Mouse (Mus musculus): ENCODE results near the gene B9d2. TPM values are rescaled to one million over a fixed set of nuclear protein-coding genes. Genes with fewer than 3 reads are reported as not detected.

Gene B9d2
- total RNA-seq, 1 experiment = 5.5 TPM

GRCm38 (mm10) chr7:25702350-25702749 is 21.8 kb downstream of the B9d2 start:
- TF ChIP-seq ZC3H11A (IDR thresholded peaks at IDR 0.05; ENCODE audit: borderline replicate concordance, low read depth, low read length) = no peak
- no peak for TF ChIP-seq ZNF384 (IDR thresholded peaks at IDR 0.05; ENCODE audit: low read depth, low read length)
- TF ChIP-seq CHD2 (IDR thresholded peaks at IDR 0.05; ENCODE audit: low read depth, low read length) = no peak
- no peak for TF ChIP-seq HCFC1 (IDR thresholded peaks at IDR 0.05; ENCODE audit: borderline replicate concordance, insufficient read depth, low read length)
- TF ChIP-seq MAFK (IDR thresholded peaks at IDR 0.05; ENCODE audit: insufficient read depth, low read depth, low read length) = no peak
- Histone ChIP-seq H3K27ac (ENCODE audit: insufficient read depth, low read depth, low read length, poor library complexity, severe bottlenecking) (no peak overlapping the region), H3K4me3 (ENCODE audit: insufficient read depth in 1 of 2, low read depth in 1 of 2, low read length in 2 of 2, poor library complexity in 1 of 2, severe bottlenecking in 1 of 2) (no peak overlapping the region), H3K36me3 (ENCODE audit: control insufficient read depth, insufficient read depth, low read length, poor library complexity, severe bottlenecking) (no peaks in the 10 kb centered on the region), H3K9ac (ENCODE audit: insufficient read depth, low read depth, low read length, poor library complexity, severe bottlenecking) (no peak overlapping the region), H3K9me3 (ENCODE audit: control insufficient read depth, insufficient read depth, low read depth, low read length) (no peaks in the 10 kb centered on the region), H3K4me1 (ENCODE audit: control insufficient read depth in 2 of 2, insufficient read depth in 2 of 2, low read length in 2 of 2, poor library complexity in 1 of 2) (peaks cover 0 to 5% of the 10 kb centered on the region in 2 experiments; a peak in 1 of 4 replicates)
- in situ Hi-C loops (cut with MboI; ENCODE audit: low sequenced_read_pairs in 2 of 2, unreplicated experiment in 2 of 2) = no loop called here
- no peak for DNase-seq (ENCODE audit: low read depth, low spot score)

- in situ Hi-C loops (cut with MboI; ENCODE audit: low sequenced_read_pairs in 2 of 2, unreplicated experiment in 2 of 2) = no loop called here
- H3K4me1 ChIP-seq (ENCODE audit: control insufficient read depth in 2 of 2, insufficient read depth in 2 of 2, low read length in 2 of 2, poor library complexity in 1 of 2) = peaks cover 0 to 13% of the 10 kb centered on the region in 2 experiments; a peak in 1 of 4 replicates
- DNase-seq (ENCODE audit: low read depth, low spot score) = no peak
- no peaks in the 10 kb centered on the region for H3K36me3 ChIP-seq (ENCODE audit: control insufficient read depth, insufficient read depth, low read length, poor library complexity, severe bottlenecking)
- no peak overlapping the region for H3K4me3 ChIP-seq (ENCODE audit: insufficient read depth in 1 of 2, low read depth in 1 of 2, low read length in 2 of 2, poor library complexity in 1 of 2, severe bottlenecking in 1 of 2)
- no peak for TF ChIP-seq MAFK (IDR thresholded peaks at IDR 0.05; ENCODE audit: insufficient read depth, low read depth, low read length)
- TF ChIP-seq CHD2 (IDR thresholded peaks at IDR 0.05; ENCODE audit: low read depth, low read length) = no peak
- no peak for TF ChIP-seq ZNF384 (IDR thresholded peaks at IDR 0.05; ENCODE audit: low read depth, low read length)
- TF ChIP-seq HCFC1 (IDR thresholded peaks at IDR 0.05; ENCODE audit: borderline replicate concordance, insufficient read depth, low read length) = no peak
- TF ChIP-seq ZC3H11A (IDR thresholded peaks at IDR 0.05; ENCODE audit: borderline replicate concordance, low read depth, low read length) = no peak
- H3K9ac ChIP-seq (ENCODE audit: insufficient read depth, low read depth, low read length, poor library complexity, severe bottlenecking) = no peak overlapping the region
- no peaks in the 10 kb centered on the region for H3K9me3 ChIP-seq (ENCODE audit: control insufficient read depth, insufficient read depth, low read depth, low read length)
- no peak overlapping the region for H3K27ac ChIP-seq (ENCODE audit: insufficient read depth, low read depth, low read length, poor library complexity, severe bottlenecking)
Measured at GRCm38 (mm10) chr7:25703793-25704494, 23.4 kb downstream of the B9d2 start.

GRCm38 (mm10) chr7:25704716-25705364 is 24.3 kb downstream of the B9d2 start:
- Histone ChIP-seq H3K4me3 (ENCODE audit: insufficient read depth in 1 of 2, low read depth in 1 of 2, low read length in 2 of 2, poor library complexity in 1 of 2, severe bottlenecking in 1 of 2) (peak overlapping the region; percentile 70 to 71), H3K9me3 (ENCODE audit: control insufficient read depth, insufficient read depth, low read depth, low read length) (no peaks in the 10 kb centered on the region), H3K36me3 (ENCODE audit: control insufficient read depth, insufficient read depth, low read length, poor library complexity, severe bottlenecking) (no peaks in the 10 kb centered on the region), H3K4me1 (ENCODE audit: control insufficient read depth in 2 of 2, insufficient read depth in 2 of 2, low read length in 2 of 2, poor library complexity in 1 of 2) (peaks cover 0 to 15% of the 10 kb centered on the region in 2 experiments; a peak in 1 of 4 replicates), H3K27ac (ENCODE audit: insufficient read depth, low read depth, low read length, poor library complexity, severe bottlenecking) (no peak overlapping the region), H3K9ac (ENCODE audit: insufficient read depth, low read depth, low read length, poor library complexity, severe bottlenecking) (peak overlapping the region; percentile 50; the same call in 1 of the 2 replicates)
- TF ChIP-seq HCFC1 (IDR thresholded peaks at IDR 0.05; ENCODE audit: borderline replicate concordance, insufficient read depth, low read length) = 0 out of 2 replicates have a peak, but pooled peaks have one; percentile 21
- no peak for TF ChIP-seq ZNF384 (IDR thresholded peaks at IDR 0.05; ENCODE audit: low read depth, low read length)
- in situ Hi-C loops (cut with MboI; ENCODE audit: low sequenced_read_pairs in 2 of 2, unreplicated experiment in 2 of 2) = no loop called here
- no peak for DNase-seq (ENCODE audit: low read depth, low spot score)

- Histone ChIP-seq H3K36me3 (ENCODE audit: control insufficient read depth, insufficient read depth, low read length, poor library complexity, severe bottlenecking) (no peaks in the 10 kb centered on the region), H3K9me3 (ENCODE audit: control insufficient read depth, insufficient read depth, low read depth, low read length) (no peaks in the 10 kb centered on the region), H3K4me1 (ENCODE audit: control insufficient read depth in 2 of 2, insufficient read depth in 2 of 2, low read length in 2 of 2, poor library complexity in 1 of 2) (peaks cover 3 to 21% of the 10 kb centered on the region in 2 experiments; a peak in 1 of 4 replicates), H3K9ac (ENCODE audit: insufficient read depth, low read depth, low read length, poor library complexity, severe bottlenecking) (no peak overlapping the region), H3K27ac (ENCODE audit: insufficient read depth, low read depth, low read length, poor library complexity, severe bottlenecking) (no peak overlapping the region), H3K4me3 (ENCODE audit: insufficient read depth in 1 of 2, low read depth in 1 of 2, low read length in 2 of 2, poor library complexity in 1 of 2, severe bottlenecking in 1 of 2) (no peak overlapping the region)
- TF ChIP-seq ZC3H11A (IDR thresholded peaks at IDR 0.05; ENCODE audit: borderline replicate concordance, low read depth, low read length) = no peak
- no peak for TF ChIP-seq ZNF384 (IDR thresholded peaks at IDR 0.05; ENCODE audit: low read depth, low read length)
- in situ Hi-C loops (cut with MboI; ENCODE audit: low sequenced_read_pairs in 2 of 2, unreplicated experiment in 2 of 2) = no loop called here
- no peak for DNase-seq (ENCODE audit: low read depth, low spot score)
Measured at GRCm38 (mm10) chr7:25705801-25706251, 25.2 kb downstream of the B9d2 start.
